Mouse (Mus musculus) heart, embryonic 16.5 days (tissue): Measurements from ENCODE around the gene Wwox. TPM values are rescaled to one million over a fixed set of nuclear protein-coding genes. Genes with fewer than 3 reads are reported as not detected.
A peak's percentile ranks its signal among the peaks of the same experiment; 100 is the strongest.
"Not testable (repeated sequence)": the region's sequence is repeated elsewhere in the genome, so short reads cannot be mapped to it uniquely, and the experiment has no call there.

ENCODE experiments used
- ATAC-seq: fragments of 200-750 bp; cut with Nextera tagmentation; replicated peaks from 2 replicates; pipeline ENCODE4 v1.8.0; 2017; ENCODE audit warnings: moderate number of reproducible peaks; ENCODE audit not compliant: insufficient read depth, low FRiP score; ENCODE audit errors: extremely low read depth
- H3K27ac ChIP-seq: fragments of 300-500 bp; sonication (generic); 2 replicates; pipeline ENCODE4 v1.5.1; 2014; ENCODE audit warnings: mild to moderate bottlenecking, low read length, control low read depth, moderate library complexity
- H3K27me3 ChIP-seq: fragments of 300-500 bp; sonication (generic); 2 replicates; pipeline ENCODE4 v1.6.1; 2014; ENCODE audit warnings: low read length, mixed read lengths; ENCODE audit not compliant: control insufficient read depth, insufficient read depth
- H3K36me3 ChIP-seq: fragments of 300-500 bp; sonication (generic); 2 replicates; pipeline ENCODE4 v1.6.1; 2014; ENCODE audit not compliant: control insufficient read depth, insufficient read depth
- H3K4me1 ChIP-seq: fragments of 300-500 bp; sonication (generic); 2 replicates; pipeline ENCODE4 v1.6.1; 2014; ENCODE audit warnings: low read length, mixed read lengths; ENCODE audit not compliant: control insufficient read depth, insufficient read depth
- H3K4me2 ChIP-seq: fragments of 300-500 bp; sonication (generic); 2 replicates; pipeline ENCODE4 v1.6.1; 2014; ENCODE audit warnings: low read depth, mild to moderate bottlenecking, control low read depth, low read length
- H3K4me3 ChIP-seq: fragments of 300-500 bp; sonication (generic); 2 replicates; pipeline ENCODE4 v1.5.1; 2014; ENCODE audit warnings: mild to moderate bottlenecking, control low read depth, low read length
- H3K9ac ChIP-seq: fragments of 300-500 bp; sonication (generic); 2 replicates; pipeline ENCODE4 v1.6.1; 2014; ENCODE audit warnings: low read length, control low read depth
- H3K9me3 ChIP-seq: fragments of 300-500 bp; sonication (generic); replicated peaks from 2 replicates; pipeline ENCODE4 v1.6.1; 2016; ENCODE audit warnings: low read length; ENCODE audit not compliant: control insufficient read depth
- WGBS: fragments of 180-500 bp; shearing (Covaris S2); extraction: QIAGEN DNeasy Blood & Tissue Kit; methylation state at CpG from one replicate; pipeline ENCODE4 v1.1.7; 2014; 5-methylcytosine and 5-hydroxymethylcytosine counted together
- polyA plus RNA-seq: library from polyadenylated mRNA; unstranded; fragments of >200 nt; fragmentation: Nextera tagmentation; extraction: Ambion mirVana; gene quantifications from 2 replicates; pipeline ENCODE4 v1.2.1, GENCODE M21; 2015

The Wwox gene
- polyA plus RNA-seq, 1 experiment from 2014 or later: 12.8 TPM

DNA sequence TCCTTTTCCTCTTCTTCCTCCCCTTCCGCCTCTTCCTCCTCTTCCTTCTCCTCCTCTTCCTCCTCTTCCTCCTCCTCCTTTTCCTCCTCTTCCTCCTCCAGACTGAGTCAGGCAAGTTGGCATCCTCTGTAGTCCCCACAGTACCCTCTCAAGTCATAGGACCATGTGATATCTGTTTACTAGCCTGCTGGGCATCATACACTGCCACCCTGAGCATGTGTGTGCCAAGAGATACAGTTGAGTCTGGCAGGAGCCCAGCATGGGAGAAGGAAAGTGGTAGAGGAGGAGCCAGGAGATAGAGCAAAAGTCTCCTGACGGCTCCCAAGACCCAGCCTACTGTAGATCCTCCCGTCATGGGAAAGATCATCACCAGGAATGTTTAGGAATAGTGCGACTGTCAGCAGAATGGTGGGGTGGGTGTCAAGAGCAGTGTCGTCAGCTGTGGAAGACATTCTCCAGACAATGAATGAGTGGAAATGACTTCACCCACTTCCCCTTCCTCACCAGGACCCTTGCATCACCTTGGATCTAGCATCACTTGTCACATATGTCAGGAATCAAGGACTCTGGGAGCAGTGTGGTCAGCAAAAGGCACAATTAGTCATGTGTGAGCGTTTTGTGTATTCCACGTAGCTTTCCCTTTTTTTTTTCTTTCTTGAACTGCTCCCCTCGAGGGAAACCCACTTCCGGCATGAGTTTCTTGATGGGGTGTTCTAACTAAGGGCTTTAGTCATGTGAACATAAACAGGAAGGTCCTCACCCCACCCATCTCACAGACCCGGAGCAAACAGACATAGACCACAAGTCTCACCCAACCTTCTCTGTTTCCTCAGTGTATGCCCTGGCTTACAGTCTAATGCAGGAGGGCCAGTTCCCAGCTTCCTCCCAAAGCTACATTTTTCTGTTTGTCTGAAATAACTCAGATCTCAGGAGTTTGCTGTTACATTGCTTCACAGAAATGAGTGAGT is 375.6 kb downstream of the Wwox start:
- Histone ChIP-seq H3K27ac (peak overlapping the region; percentile 67), H3K36me3 (no peaks in the 10 kb centered on the region), H3K4me1 (peaks cover 21% of the 10 kb centered on the region), H3K9me3 (no peaks in the 10 kb centered on the region), H3K4me2 (no peak overlapping the region), H3K4me3 (no peak overlapping the region), H3K27me3 (no peaks in the 10 kb centered on the region), H3K9ac (no peak overlapping the region)
- 36% methylated on average over 10 of the region's 10 CpGs for WGBS
- peak; percentile 65 for ATAC-seq

DNA sequence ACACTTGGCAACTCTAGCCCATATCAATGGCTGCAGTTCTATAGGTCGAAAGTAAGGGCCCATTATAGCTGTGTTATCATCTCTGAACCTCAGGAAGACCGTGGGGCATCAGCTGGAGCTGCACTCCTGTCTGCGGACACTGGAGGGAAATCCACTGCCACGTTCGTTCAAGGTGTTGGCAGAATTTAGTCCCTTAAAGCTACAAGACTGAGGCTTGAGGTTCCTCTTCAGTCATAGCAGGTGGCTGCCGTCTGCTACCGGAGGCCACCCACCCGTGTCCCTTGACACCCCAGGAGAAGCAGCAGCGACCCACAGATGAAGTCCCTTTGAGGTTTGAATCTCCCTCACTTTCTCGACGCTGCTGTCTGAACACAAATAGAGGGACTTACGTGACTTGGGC is 376.9 kb downstream of the Wwox start:
- H3K4me1 ChIP-seq: peaks cover 21% of the 10 kb centered on the region
- H3K27me3 ChIP-seq: no peaks in the 10 kb centered on the region
- WGBS: 53% methylated on average over 12 of the region's 12 CpGs
- H3K4me3 ChIP-seq: no peak overlapping the region
- no peak overlapping the region; the same call in 1 of the 2 replicates for H3K27ac ChIP-seq
- no peaks in the 10 kb centered on the region for H3K9me3 ChIP-seq
- no peak overlapping the region for H3K9ac ChIP-seq
- no peaks in the 10 kb centered on the region for H3K36me3 ChIP-seq
- H3K4me2 ChIP-seq: no peak overlapping the region
- ATAC-seq: no peak

GRCm38 (mm10) chr8:114816949-114817348 is 377.5 kb downstream of the Wwox start:
- Histone ChIP-seq H3K9me3 (no peaks in the 10 kb centered on the region), H3K27me3 (no peaks in the 10 kb centered on the region), H3K4me2 (no peak overlapping the region), H3K36me3 (no peaks in the 10 kb centered on the region), H3K27ac (no peak overlapping the region; the same call in 1 of the 2 replicates), H3K4me3 (no peak overlapping the region), H3K9ac (no peak overlapping the region), H3K4me1 (peaks cover 21% of the 10 kb centered on the region)
- 0 out of 2 replicates have a peak, but pooled peaks have one; percentile 9 for ATAC-seq
- 47% methylated on average over 4 of the region's 4 CpGs for WGBS

GRCm38 (mm10) chr8:114821543-114821942 is 382.1 kb downstream of the Wwox start:
- H3K4me3 ChIP-seq: no peak overlapping the region
- H3K27me3 ChIP-seq: no peaks in the 10 kb centered on the region
- WGBS: 53% methylated on average over 8 of the region's 8 CpGs
- H3K9ac ChIP-seq: no peak overlapping the region
- H3K4me1 ChIP-seq: peaks cover 5% of the 10 kb centered on the region
- ATAC-seq: peak; percentile 47; the same call in 1 of the 2 replicates
- no peaks in the 10 kb centered on the region for H3K36me3 ChIP-seq
- no peaks in the 10 kb centered on the region for H3K9me3 ChIP-seq
- no peak overlapping the region for H3K4me2 ChIP-seq
- H3K27ac ChIP-seq: no peak overlapping the region

DNA sequence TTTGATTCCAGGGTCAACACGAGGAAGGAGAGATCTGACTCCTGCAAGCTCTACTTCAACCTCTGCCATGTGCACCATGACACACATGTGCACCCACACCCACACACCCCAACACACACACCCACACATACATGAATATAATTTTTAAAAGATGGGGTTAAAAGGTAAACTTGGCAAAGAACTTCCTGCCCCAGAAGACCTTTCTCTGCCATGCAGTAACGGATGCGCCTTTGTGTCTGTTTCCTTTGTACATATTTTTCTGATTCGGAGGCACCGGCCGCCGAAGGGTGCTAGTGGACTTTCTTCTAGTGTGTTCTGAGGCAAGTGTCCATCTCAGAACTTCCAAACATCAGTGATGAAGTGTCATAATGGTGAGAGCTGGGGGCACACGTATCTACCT is 386.0 kb downstream of the Wwox start:
- ATAC-seq: no peak
- H3K4me3 ChIP-seq: no peak overlapping the region
- 84% methylated on average over 8 of the region's 8 CpGs for WGBS
- H3K9ac ChIP-seq: no peak overlapping the region
- no peak overlapping the region for H3K27ac ChIP-seq
- no peak overlapping the region for H3K4me2 ChIP-seq
- H3K9me3 ChIP-seq: no peaks in the 10 kb centered on the region
- no peaks in the 10 kb centered on the region for H3K4me1 ChIP-seq
- H3K27me3 ChIP-seq: no peaks in the 10 kb centered on the region
- H3K36me3 ChIP-seq: no peaks in the 10 kb centered on the region

DNA sequence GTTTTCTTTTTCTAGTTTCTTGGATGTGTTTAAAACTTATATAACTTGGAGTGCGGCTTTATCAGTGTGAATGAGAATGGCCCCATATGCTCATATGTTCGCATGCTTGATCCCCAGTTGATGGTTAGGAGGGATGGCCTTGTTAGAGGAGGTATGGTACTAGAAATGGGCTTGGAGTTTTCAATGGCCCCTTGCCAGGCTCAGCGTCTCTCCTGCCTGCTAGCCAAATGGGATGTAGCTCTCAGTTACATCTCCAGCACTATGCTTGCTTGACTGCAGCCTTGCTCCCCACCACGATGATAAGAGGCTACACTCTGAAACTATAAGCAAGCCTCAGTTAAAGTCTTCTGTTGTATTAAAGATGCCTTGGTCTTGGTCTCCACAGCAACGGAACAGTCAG is 387.5 kb downstream of the Wwox start:
- H3K4me1 ChIP-seq: peaks cover under 1% of the 10 kb centered on the region; the same call in 1 of the 2 replicates
- H3K27ac ChIP-seq: no peak overlapping the region
- no peaks in the 10 kb centered on the region for H3K27me3 ChIP-seq
- no peak for ATAC-seq
- H3K36me3 ChIP-seq: no peaks in the 10 kb centered on the region
- H3K4me3 ChIP-seq: no peak overlapping the region
- H3K4me2 ChIP-seq: no peak overlapping the region
- WGBS: 69% methylated on average over 5 of the region's 5 CpGs
- H3K9me3 ChIP-seq: no peaks in the 10 kb centered on the region
- H3K9ac ChIP-seq: no peak overlapping the region

- ATAC-seq, H3K9me3 ChIP-seq, H3K27me3 ChIP-seq, H3K4me1 ChIP-seq, H3K4me2 ChIP-seq, H3K27ac ChIP-seq, H3K36me3 ChIP-seq, H3K9ac ChIP-seq, H3K4me3 ChIP-seq: not testable (repeated sequence)
- 80% methylated on average over 1 of the region's 1 CpGs for WGBS
These were observed 388.4 kb downstream of the Wwox start for GRCm38 (mm10) chr8:114827810-114828209.

DNA sequence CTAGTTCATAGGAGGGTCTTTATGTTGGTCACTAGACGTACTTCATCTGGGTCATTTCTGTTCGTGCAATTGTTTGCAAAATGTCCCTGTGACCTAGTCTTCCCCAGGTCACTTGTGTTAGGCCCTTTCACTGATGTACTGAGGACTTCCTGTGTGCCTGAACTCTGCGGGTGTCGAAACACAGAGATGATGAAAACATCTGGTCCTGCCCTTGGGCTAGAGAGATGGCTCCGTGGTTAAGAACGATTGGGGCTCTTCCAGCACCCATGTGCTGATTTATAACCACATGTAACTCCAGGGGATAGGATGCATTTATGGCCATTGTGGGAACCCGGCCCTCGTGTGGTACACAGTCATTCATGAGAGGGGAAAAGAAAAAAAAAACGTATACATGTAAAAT is 392.1 kb downstream of the Wwox start:
- Histone ChIP-seq H3K4me1 (peaks cover 13% of the 10 kb centered on the region; the same call in 1 of the 2 replicates), H3K9ac (no peak overlapping the region), H3K4me2 (no peak overlapping the region), H3K9me3 (no peaks in the 10 kb centered on the region), H3K4me3 (no peak overlapping the region), H3K27ac (no peak overlapping the region), H3K27me3 (no peaks in the 10 kb centered on the region), H3K36me3 (no peaks in the 10 kb centered on the region)
- WGBS: 68% methylated on average over 9 of the region's 9 CpGs
- ATAC-seq: no peak

GRCm38 (mm10) chr8:114832251-114832774 is 392.9 kb downstream of the Wwox start:
- H3K4me1 ChIP-seq: peaks cover 13% of the 10 kb centered on the region; the same call in 1 of the 2 replicates
- H3K9me3 ChIP-seq: no peaks in the 10 kb centered on the region
- no peak overlapping the region for H3K4me3 ChIP-seq
- H3K9ac ChIP-seq: no peak overlapping the region
- ATAC-seq: no peak
- no peak overlapping the region for H3K4me2 ChIP-seq
- H3K27ac ChIP-seq: no peak overlapping the region
- no peaks in the 10 kb centered on the region for H3K27me3 ChIP-seq
- WGBS: 66% methylated on average over 8 of the region's 8 CpGs
- no peaks in the 10 kb centered on the region for H3K36me3 ChIP-seq
